Mouse (Mus musculus) G1E (cell line): ENCODE results near the gene Diras1. TPM values are rescaled to one million over a fixed set of nuclear protein-coding genes. Genes with fewer than 3 reads are reported as not detected.

Source experiments
- ATAC-seq: 2 replicates; pipeline ENCODE4 v1.8.0; 2016; ENCODE audit warnings: mild to moderate bottlenecking; ENCODE audit not compliant: insufficient number of reproducible peaks, poor library complexity, low FRiP score, severe bottlenecking; ENCODE audit errors: extremely low read depth
- DNase-seq: peaks from one replicate; pipeline ENCODE4 v3.0.0; 2012; ENCODE audit warnings: low spot score
- H3K27me3 ChIP-seq: 2 replicates; pipeline ENCODE4 v1.6.1; 2012; ENCODE audit warnings: mild to moderate bottlenecking, low read length, inconsistent platforms; ENCODE audit not compliant: insufficient read depth
- H3K36me3 ChIP-seq: replicated peaks from 2 replicates; pipeline ENCODE3; 2012; ENCODE audit warnings: mild to moderate bottlenecking, inconsistent platforms
- H3K4me1 ChIP-seq: 2 replicates; pipeline ENCODE4 v1.6.1; 2012; ENCODE audit warnings: low read depth, low read length, inconsistent platforms, mixed read lengths; ENCODE audit not compliant: insufficient read depth
- H3K4me3 ChIP-seq: 2 replicates; pipeline ENCODE4 v1.5.1; 2012; ENCODE audit warnings: low read depth, mild to moderate bottlenecking, inconsistent platforms, low read length, moderate library complexity, mixed read lengths
- H3K9me3 ChIP-seq: replicated peaks from 2 replicates; pipeline ENCODE4 v1.6.1; 2012; ENCODE audit warnings: inconsistent platforms
- CTCF ChIP-seq: IDR thresholded peaks from 2 replicates; pipeline ENCODE4 v1.5.1; 2012; ENCODE audit warnings: low read depth, low read length, inconsistent platforms, mixed read lengths
- GATA1 ChIP-seq: IDR thresholded peaks from 2 replicates; pipeline ENCODE4 v1.6.1; 2012; ENCODE audit warnings: borderline replicate concordance, low read length, inconsistent platforms, mixed read lengths
- GATA2 ChIP-seq: IDR thresholded peaks from 2 replicates; pipeline ENCODE4 v1.6.1; 2012; ENCODE audit warnings: low read depth, low read length, inconsistent platforms, borderline replicate concordance
- POLR2AphosphoS5 ChIP-seq: IDR thresholded peaks from 2 replicates; pipeline ENCODE4 v1.6.1; 2012; ENCODE audit warnings: low read depth, low read length, inconsistent platforms; ENCODE audit not compliant: insufficient replicate concordance
- TAL1 ChIP-seq: conservative IDR thresholded peaks from 2 replicates; pipeline ENCODE4 v1.6.1; 2012; ENCODE audit warnings: low read depth, low read length, inconsistent platforms, mixed read lengths
- polyA plus RNA-seq: library from polyadenylated mRNA; stranded (reverse); fragments of >175 nt; gene quantifications from 2 replicates; pipeline ENCODE4 v1.2.3, GENCODE M21; 2012
- total RNA-seq, 2 experiments: library from RNA; stranded (forward) in 1 of 2; stranded (reverse) in 1 of 2; fragments of 200-1000 nt in 1 of 2; fragments of >200 nt in 1 of 2; fragmentation: Nextera tagmentation in 1 of 2; gene quantifications; 2 replicates each; pipeline ENCODE4 v1.2.3; 2014 to 2017

Diras1 gene
- total and polyA plus RNA-seq, 3 experiments, result 0.02 to 0.44 TPM; not detected in 1

DNA sequence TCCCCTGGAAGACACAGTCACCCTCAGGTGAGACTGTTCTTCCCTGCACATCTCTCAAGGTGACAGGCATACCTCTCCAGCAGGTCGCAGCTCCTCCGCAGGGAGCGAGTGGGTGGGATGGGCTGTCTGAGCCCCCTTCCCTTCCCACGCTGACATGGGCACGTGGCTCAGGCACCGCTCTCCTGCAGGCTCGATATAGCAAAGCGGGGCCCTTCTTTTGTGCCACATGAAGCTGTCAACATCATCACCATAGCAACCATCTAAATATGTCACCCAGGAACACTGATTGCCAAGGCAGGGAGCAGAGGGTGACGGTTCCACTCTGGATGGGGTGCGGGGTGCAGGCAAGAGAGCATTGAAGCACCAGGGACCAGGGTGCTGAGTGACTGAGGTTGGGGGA lies 24.3 kb downstream of the Diras1 start:
- TF ChIP-seq POLR2AphosphoS5, result no peak
- H3K4me3 ChIP-seq, result peak overlapping the region; percentile 31; the same call in 1 of the 2 replicates
- no peak for DNase-seq
- peaks cover 28% of the 10 kb centered on the region; the same call in 1 of the 2 replicates for H3K27me3 ChIP-seq
- H3K9me3 ChIP-seq, result no peaks in the 10 kb centered on the region
- H3K36me3 ChIP-seq, result no peaks in the 10 kb centered on the region
- H3K4me1 ChIP-seq, result peaks cover 34% of the 10 kb centered on the region
- no peak for ATAC-seq

DNA sequence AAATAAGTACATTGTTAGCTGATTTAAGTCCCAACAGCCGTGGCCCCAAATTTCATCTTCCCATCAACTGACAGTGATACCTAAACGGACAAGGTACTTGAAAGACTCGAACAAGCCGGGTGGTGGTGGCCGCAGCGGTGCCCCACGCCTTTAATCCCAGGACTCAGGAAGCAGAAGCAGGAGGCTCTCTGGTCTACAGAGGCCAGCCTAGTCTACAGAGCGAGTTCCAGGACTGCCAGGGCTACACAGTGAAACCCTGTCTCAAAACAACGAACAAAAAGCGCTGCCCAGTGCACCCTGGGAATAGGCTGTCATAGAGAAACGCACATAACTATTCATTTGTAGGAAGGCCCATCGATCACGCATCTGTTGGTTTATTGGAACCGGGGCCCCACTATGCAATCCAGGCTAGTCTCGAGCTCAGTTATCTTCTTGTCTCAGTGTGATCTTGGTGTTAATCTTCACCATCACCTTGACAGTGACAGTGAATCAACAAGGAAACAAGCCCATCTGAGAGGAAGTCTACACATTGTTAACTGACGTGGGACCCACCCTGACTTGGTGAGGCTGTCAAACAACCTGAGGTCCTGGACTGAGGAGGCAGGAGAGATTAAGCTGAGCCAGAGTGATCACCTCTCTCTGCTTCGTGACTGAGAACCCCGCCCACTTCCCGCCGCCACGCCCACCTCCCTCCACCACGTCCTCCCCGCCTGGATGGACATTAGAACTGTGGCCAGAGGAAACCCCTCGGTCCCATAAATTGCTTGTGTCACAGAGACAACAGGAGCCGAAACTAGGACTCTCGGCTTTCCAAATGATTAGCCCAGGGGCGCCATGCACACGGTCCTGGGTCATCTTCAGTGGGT lies 25.0 kb downstream of the Diras1 start:
- DNase-seq, result peak; percentile 48
- TF ChIP-seq POLR2AphosphoS5 (no peak), TAL1 (peak; percentile 49; the same call in 1 of the 2 replicates), GATA2 (no peak), CTCF (no peak), GATA1 (no peak)
- H3K36me3 ChIP-seq, result no peaks in the 10 kb centered on the region
- ATAC-seq, result peak; percentile 67
- peaks cover 35% of the 10 kb centered on the region for H3K4me1 ChIP-seq
- H3K27me3 ChIP-seq, result peaks cover 25% of the 10 kb centered on the region; the same call in 1 of the 2 replicates
- H3K9me3 ChIP-seq, result no peaks in the 10 kb centered on the region
- H3K4me3 ChIP-seq, result peak overlapping the region; percentile 63; the same call in 1 of the 2 replicates

- TF ChIP-seq TAL1 (no peak), POLR2AphosphoS5 (no peak), GATA1 (no peak), CTCF (peak; percentile 96), GATA2 (no peak)
- Histone ChIP-seq H3K4me3 (peak overlapping the region; percentile 63; the same call in 1 of the 2 replicates), H3K36me3 (no peaks in the 10 kb centered on the region), H3K4me1 (peaks cover 43% of the 10 kb centered on the region), H3K9me3 (no peaks in the 10 kb centered on the region), H3K27me3 (peaks cover 29% of the 10 kb centered on the region; the same call in 1 of the 2 replicates)
- DNase-seq, result peak; percentile 67
- ATAC-seq, result peak; percentile 71
These were observed 25.9 kb downstream of the Diras1 start for GRCm38 (mm10) chr10:80999362-81000196.

GRCm38 (mm10) chr10:80998778-80999177 lies 26.7 kb downstream of the Diras1 start:
- peaks cover 43% of the 10 kb centered on the region for H3K4me1 ChIP-seq
- H3K9me3 ChIP-seq, result no peaks in the 10 kb centered on the region
- no peak for ATAC-seq
- peak; percentile 39 for DNase-seq
- TF ChIP-seq POLR2AphosphoS5, result no peak
- TF ChIP-seq TAL1, result no peak
- TF ChIP-seq GATA1, result no peak
- no peak for TF ChIP-seq GATA2
- no peak for TF ChIP-seq CTCF
- no peak overlapping the region for H3K4me3 ChIP-seq
- peaks cover 28% of the 10 kb centered on the region; the same call in 1 of the 2 replicates for H3K27me3 ChIP-seq
- no peaks in the 10 kb centered on the region for H3K36me3 ChIP-seq

DNA sequence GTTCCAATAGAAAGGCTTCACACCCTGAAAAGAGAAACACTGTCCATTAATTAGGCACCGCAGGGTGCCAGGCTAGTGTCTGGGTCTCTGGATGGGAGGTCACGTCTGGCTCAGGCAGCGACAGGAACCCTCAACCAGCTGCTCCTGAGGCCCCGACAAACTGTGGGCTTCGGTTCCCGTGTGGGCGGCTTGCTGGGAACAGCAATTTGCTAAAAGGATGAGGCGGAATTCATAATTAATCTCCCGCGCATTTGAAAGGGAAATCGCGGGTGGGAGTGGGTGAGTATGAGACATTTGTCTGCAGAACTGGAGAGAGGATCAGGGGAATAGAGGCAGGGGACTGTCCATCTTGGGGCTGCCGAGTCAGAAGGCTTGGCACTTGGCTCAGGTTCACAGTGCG lies 27.4 kb downstream of the Diras1 start:
- TF ChIP-seq CTCF, result no peak
- TF ChIP-seq GATA2, result no peak
- TF ChIP-seq TAL1, result no peak
- no peak for TF ChIP-seq POLR2AphosphoS5
- ATAC-seq (no peak), DNase-seq (no peak)
- no peak overlapping the region for H3K4me3 ChIP-seq
- peaks cover 43% of the 10 kb centered on the region for H3K4me1 ChIP-seq
- H3K9me3 ChIP-seq, result no peaks in the 10 kb centered on the region
- peaks cover 31% of the 10 kb centered on the region; the same call in 1 of the 2 replicates for H3K27me3 ChIP-seq
- no peaks in the 10 kb centered on the region for H3K36me3 ChIP-seq

- Histone ChIP-seq H3K4me3 (no peak overlapping the region), H3K4me1 (peaks cover 43% of the 10 kb centered on the region), H3K36me3 (no peaks in the 10 kb centered on the region), H3K27me3 (peaks cover 34% of the 10 kb centered on the region; the same call in 1 of the 2 replicates), H3K9me3 (no peaks in the 10 kb centered on the region)
- ATAC-seq, result no peak
- no peak for TF ChIP-seq GATA1
- no peak for TF ChIP-seq GATA2
- no peak for TF ChIP-seq CTCF
- TF ChIP-seq POLR2AphosphoS5, result no peak
- TF ChIP-seq TAL1, result no peak
- no peak for DNase-seq
These were observed 28.1 kb downstream of the Diras1 start for GRCm38 (mm10) chr10:80997332-80997731.
